ENCODE assay signal across 13 mouse cellular contexts in genomic region chr7:40097094-40097493, GRCm38 (mm10).
"Had no signal": no experiment of that assay in that cellular context is flagged by ENCODE, and none has a peak within 500 bp of the region (broad histone marks: within the 10 kb centered on the region; RNA-seq: fewer than 3 reads in every experiment).

No protein-coding gene starts in this region.

- DNase-seq: gastrocnemius, postnatal 14 days; gastrocnemius, postnatal 36 days; heart, adult 11 months; heart, adult 2 months; heart, postnatal 14 days; heart, postnatal 36 days; kidney, adult 11 months; kidney, adult 2 months; kidney, adult 9 months; kidney, postnatal 14 days; kidney, postnatal 36 days; liver; liver, embryonic 13.5 days had no signal
